Comparison of ENCODE assay signal across 9 mouse cellular contexts in the genomic region with DNA sequence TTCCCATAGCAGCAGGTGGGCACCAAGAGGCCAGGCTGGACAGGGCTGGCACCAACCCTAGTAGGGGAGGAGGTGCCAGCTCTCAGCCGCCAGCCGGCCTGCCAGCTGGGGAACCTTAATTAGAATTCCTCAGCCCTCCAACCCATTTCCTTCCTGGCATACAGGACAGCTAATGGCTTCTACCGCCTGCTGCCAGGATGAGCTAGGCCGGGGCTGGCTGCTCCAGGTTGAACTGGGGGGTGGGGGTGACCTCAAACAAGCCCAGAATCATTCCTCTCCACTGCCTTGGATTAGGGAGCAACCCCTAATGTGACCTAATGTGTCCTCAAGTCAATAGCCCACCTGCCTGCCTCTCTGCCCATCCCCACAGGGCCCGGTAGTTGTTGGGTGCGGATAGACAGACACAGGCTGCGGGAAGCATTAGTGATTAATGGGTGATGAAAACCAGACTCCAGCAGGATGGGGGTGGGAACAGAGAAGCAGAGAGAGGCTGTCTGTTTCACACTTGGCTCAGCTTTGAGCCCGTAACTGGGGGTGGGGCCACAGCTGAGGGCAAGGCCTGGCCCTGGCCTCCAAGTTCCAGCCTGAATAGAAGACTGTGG.
DNase-seq lines count a peak whose midpoint lies in the region; ATAC-seq and TF ChIP-seq lines count a peak whose summit lies in the region.
"Had no signal": no experiment of that assay in that cellular context is flagged by ENCODE, and none has a peak within 500 bp of the region (broad histone marks: within the 10 kb centered on the region; RNA-seq: fewer than 3 reads in every experiment).

No protein-coding gene starts in this region.

- peak; percentile 66 for DNase-seq in gastrocnemius, adult 18-20 months (ENCODE audit: low spot score)
- DNase-seq in gastrocnemius, postnatal 10 days: no peak
- peak; percentile 45 for DNase-seq in cerebellum, adult 9-11 months
- peak; percentile 51 to 77 for DNase-seq in frontal cortex, postnatal 14 days (ENCODE audit: low spot score in 2 of 2)
- peak; percentile 89 for DNase-seq in hindbrain, postnatal 0 days (ENCODE audit: low spot score)
- peak; percentile 57 to 61 for DNase-seq in left cerebral cortex, postnatal 14 days (ENCODE audit: low spot score in 2 of 2)
- no peak for DNase-seq in spleen, postnatal 4 days (ENCODE audit: low spot score in 2 of 2)

- H3K27me3 ChIP-seq in hindbrain, postnatal 0 days (ENCODE audit: insufficient read depth, low read length): no peaks in the 10 kb centered on the region

- H3K9me3 ChIP-seq in hindbrain, postnatal 0 days (ENCODE audit: low read length): no peaks in the 10 kb centered on the region

- no peak for TF ChIP-seq CTCF in hindbrain, postnatal 0 days (IDR thresholded peaks at IDR 0.05; ENCODE audit: low read depth)
- no peak for TF ChIP-seq CTCF in olfactory bulb, adult 2 months (IDR thresholded peaks at IDR 0.05; ENCODE audit: insufficient read depth, low read depth, low read length)

- no peak for TF ChIP-seq POLR2A in olfactory bulb, adult 2 months (IDR thresholded peaks at IDR 0.05; ENCODE audit: insufficient read depth, low read depth, low read length)

- peak; percentile 88 for ATAC-seq in hindbrain, postnatal 0 days

- H3K4me1 ChIP-seq in hindbrain, postnatal 0 days (ENCODE audit: insufficient read depth, low read length): peaks cover 17% of the 10 kb centered on the region
- H3K4me1 ChIP-seq in olfactory bulb, adult 2 months (ENCODE audit: control insufficient read depth, insufficient read depth, low read length): peaks cover 26% of the 10 kb centered on the region; the same call in 1 of the 2 replicates

- H3K4me2 ChIP-seq in hindbrain, postnatal 0 days (ENCODE audit: low read depth, low read length): no peak overlapping the region

- H3K4me3 ChIP-seq in hindbrain, postnatal 0 days (ENCODE audit: low read length): no peak overlapping the region
- no peak overlapping the region for H3K4me3 ChIP-seq in olfactory bulb, adult 2 months (ENCODE audit: insufficient read depth, low read depth, low read length)
- H3K4me3 ChIP-seq: erythroblast, embryonic 14.5 days had no signal

- WGBS in hindbrain, postnatal 0 days: 22% methylated on average over 8 of the region's 8 CpGs
- 60% methylated on average over 8 of the region's 8 CpGs for whole genome bisulfite sequencing in olfactory bulb, adult 2 months

- no peaks in the 10 kb centered on the region for H3K36me3 ChIP-seq in hindbrain, postnatal 0 days (ENCODE audit: insufficient read depth, low read length)

- peak overlapping the region; percentile 74 for H3K27ac ChIP-seq in hindbrain, postnatal 0 days
- peak overlapping the region; percentile 83 for H3K27ac ChIP-seq in olfactory bulb, adult 2 months (ENCODE audit: insufficient read depth, low read depth, low read length)

- H3K9ac ChIP-seq in hindbrain, postnatal 0 days (replicated peaks; ENCODE audit: low read length): no peak overlapping the region

- intact Hi-C loops in left cerebral cortex, postnatal 14 days (cut with DNase I): no loop called here

Comparison
In these comparisons a context has a peak if more than half of its experiments do, and no peak if none do; other contexts are left out.
1. DNase-seq: peak in gastrocnemius, adult 18-20 months (single experiment), cerebellum, adult 9-11 months (single experiment), frontal cortex, postnatal 14 days (2 of 2), hindbrain, postnatal 0 days (single experiment) and left cerebral cortex, postnatal 14 days (2 of 2); none in gastrocnemius, postnatal 10 days (single experiment) and spleen, postnatal 4 days (0 of 2).